Mouse (Mus musculus) embryo, embryonic 11 days (tissue): Measurements from ENCODE around the gene Tfap4.

Experiments
- DNase-seq: peaks from one replicate; pipeline ENCODE4 v3.0.0-alpha.2; 2015

The Tfap4 gene

DNA sequence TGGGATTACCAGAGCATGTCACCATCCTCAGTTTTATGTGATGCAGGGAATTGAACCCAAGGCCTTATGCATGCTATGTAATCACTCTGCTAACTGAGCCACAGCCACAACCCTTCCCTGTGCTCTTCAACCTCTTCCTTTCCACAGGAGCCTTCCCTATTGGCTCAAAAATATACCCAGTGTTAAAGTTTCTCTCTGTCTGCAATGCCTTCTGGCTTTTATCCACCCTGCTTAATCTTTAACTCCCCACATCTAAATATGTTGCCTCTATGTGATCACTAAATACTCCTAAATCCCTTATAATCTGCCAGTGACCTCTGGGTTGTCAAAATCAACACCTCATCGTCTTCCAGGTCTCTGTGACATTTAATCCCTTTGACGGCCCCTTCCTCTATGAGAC, 41.7 kb downstream of the Tfap4 start:
- DNase-seq, result no peak

DNA sequence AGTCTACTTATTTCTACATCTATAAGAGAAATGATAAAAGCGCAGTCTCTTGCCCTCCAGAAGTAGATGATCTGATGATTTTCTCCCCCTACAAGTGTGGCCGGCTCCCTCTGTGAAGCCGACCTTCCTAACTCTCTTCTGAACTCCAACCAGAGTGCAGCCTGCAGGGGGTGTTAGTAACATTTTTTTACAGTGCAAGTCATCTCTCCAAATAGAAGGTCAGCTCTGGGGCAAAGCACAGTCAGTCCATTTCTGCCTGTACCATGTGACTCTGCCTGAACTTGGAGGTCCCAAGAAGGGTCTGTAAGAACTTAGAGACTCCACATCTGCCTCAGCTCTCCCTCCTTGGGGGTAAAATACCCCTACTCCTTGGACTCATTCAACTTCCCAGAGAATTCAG, 45.3 kb downstream of the Tfap4 start:
- DNase-seq, result no peak

DNA sequence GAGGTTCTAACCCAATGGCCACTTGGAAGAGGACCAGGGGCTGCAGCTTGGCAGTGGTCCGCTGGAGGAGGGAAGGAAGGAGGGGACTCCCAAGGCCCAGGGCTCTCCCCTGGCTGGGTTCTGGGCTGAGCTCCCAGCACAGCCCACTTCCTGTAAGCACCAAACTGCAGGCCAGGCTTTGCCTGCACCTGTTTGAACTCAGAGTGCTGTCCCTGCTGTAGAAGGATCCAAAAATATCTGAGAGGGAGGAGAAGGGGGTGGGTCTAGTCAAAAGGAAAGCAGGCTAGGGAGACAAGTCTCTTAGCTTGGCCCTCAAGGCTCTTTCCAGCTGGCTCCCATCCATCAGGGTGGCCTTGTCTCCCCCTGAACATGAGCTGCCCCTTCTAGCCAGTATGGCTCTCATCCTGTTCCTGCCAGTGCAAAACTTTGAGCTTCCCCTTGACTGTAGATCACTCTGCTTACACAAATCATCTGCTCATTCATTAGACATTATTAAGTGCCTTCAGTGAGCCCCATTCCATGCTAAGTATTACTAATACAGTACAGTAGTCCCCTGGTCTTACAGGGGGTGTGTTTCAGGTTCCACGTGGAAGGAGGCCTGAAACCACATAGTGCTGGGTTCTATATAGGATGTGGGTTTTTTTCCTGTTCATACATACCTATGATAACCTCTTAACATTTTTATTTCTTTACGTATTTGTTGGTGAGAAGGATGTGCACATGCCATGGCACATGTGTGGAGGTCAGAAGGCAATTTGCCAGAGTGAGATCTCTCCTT, 46.8 kb downstream of the Tfap4 start:
- DNase-seq, result no peak

DNA sequence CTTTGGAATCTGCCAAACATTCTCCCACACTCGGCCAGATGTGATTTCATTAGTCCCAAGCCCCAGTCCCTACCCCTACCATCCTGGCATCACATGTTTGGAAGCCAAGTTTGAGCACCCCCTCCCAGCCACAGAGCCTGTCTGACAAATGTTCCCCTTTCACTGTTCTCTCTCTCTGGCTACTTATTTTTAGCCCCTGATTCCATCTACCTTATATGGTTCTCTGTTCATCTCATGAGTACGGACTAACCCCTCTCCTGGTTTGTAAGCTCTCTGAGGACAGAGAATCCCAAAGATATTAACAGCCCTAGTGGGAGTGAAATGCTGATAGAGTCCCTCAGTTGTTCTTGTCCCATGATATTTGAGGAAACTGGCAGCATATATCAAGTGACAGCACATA, 48.3 kb downstream of the Tfap4 start:
- no peak for DNase-seq

DNA sequence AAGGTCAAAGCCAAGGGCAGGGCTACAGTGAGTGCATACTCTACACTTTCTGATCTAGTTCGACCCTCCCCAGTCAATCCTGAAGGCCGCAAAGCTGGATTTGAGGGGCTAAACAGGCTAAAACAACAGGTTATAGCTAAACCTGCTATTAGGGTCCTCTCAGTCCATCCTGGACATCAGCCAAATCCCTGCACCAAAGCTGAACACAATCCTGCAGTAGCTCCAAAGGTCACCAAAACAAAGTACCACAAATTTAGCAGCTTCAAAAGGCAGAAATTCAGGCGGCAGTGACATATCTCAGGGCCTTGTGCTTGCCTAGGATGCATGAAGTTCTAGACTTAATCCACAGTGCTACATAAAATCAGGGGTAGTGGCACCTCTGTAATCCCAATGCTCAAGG, 53.5 kb downstream of the Tfap4 start:
- no peak for DNase-seq

DNA sequence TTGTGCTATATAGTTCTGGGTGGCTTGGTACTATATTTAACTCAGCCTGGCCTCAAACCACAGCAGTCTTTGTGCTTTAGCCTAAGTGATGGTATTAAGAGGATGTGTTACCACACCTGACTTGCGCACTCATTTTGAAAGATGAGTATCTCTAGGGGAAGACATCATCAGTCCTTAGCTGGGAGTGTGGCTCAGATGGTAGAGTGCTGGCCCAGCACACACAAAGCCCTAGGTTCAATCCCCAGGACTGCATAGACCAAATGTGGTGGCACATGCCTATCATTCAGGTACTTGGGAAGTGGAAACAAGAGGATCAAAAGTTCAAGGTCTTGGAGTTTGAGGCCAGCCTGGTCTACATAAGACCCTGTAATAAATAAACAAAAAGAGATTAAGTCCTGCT, 56.2 kb downstream of the Tfap4 start:
- no peak for DNase-seq

DNA sequence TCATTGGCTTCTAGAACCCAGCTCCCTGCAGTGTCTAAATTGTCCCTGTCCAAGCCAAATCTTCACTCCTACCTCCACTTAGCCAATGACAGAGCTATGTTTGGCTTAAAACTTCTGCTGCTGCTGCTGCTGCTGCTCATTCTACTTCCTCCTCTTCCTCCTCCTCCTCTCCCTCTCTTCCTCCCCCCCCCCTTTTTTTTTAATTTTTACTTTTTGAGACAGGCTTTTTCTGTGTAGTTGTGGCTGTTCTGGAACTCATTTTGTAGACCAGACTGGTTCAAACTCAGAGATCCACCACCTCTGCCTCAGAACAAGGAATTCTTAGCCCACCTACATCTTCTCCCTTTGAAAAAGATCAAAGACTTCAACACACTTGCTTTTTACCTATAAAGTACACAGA, 57.1 kb downstream of the Tfap4 start:
- no peak for DNase-seq

DNA sequence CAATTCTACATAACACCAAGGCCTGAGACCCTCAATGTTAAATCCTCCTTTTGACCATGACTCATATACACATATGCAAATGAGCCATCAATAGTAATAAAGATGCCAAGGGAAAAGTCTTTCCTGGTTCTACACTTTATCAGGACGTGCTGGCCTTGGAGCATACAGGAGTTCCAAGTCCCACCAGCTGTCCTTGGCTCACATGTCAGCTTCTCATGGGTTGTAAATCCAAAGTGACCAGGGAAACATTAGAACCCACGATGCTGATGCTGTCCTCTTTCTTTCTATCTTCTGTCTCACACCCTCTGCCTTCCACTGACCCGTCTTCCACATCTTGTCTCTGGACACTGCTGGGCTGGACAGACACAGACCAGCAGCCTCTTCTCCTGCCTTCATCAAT, 58.0 kb downstream of the Tfap4 start:
- DNase-seq, result no peak

DNA sequence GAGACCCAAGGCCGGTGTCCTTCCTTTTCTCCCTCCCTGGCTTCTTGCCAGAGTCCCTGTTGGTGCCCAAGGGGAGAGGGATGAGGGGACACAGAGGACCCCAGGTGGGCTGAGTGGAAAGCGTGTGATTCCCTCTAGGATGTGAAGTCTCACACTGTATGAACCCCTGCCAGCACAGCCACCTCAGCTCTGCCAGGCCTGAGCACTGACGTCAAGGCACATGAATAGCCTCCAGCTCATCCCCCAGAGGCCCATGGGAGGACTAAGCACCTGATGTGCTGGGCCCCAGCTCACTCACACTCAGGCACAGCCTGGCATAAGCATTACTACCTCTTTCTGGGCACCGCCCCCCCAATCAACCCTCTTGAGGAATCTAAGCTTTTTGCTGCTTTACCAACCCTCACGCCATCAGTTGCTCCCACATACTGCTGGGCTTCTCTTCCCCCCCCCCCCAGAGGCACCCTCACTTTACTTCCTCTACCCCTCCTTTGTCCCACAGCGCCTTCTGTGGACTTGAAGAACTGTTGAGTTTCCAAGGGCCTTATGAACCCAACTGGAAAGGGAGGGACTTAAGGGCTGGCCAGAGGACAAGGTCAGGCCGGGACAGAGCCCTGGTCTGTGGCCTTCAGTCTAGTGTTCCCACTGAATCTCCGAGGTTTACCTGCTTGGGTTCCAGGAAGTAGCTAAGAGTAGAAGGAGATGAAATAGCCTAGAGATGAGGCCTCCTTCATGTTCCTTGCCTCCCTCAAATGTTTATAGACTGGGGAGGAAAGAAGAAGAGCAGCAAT, 58.9 kb downstream of the Tfap4 start:
- no peak for DNase-seq

DNA sequence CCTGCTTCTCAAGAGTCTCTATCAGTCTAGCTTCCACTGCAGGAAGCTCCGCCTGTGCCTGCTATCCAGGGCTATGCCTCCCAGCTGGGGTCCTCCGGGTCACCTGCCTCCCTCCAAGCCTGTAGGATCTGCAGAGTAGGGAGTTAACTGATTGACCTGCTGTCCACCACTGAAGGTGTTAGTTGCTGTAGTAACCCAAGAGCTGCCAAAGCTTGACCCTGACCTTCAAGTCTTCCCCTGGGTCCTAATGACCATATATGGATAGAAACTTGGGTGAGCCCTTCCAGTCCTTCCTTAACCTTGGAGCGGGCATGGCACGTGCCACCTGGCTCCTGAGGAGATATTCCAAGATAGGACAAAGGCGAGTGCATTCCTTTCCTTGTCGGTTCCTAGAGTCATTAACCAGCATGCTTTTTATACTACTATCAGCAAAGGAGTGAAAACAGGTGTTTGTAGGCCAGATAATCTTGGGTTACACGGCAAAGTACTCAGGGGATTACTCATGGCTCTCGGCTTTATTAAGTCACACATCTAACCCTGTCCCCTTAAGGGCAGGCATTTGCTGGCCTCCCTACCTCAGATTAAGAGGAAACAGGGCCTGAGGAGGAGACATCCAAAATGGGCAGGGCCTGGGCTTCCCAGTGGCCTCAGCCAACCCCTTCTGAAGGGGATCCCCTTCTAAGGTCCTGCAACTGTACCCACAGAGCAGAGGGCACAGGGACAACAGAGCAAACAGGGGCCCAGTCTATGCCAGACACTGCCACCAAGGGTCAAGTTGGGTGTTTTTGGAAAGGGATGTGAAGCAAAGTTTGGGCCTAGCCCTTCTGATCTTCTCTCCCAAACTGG, 61.7 kb downstream of the Tfap4 start:
- no peak for DNase-seq

DNA sequence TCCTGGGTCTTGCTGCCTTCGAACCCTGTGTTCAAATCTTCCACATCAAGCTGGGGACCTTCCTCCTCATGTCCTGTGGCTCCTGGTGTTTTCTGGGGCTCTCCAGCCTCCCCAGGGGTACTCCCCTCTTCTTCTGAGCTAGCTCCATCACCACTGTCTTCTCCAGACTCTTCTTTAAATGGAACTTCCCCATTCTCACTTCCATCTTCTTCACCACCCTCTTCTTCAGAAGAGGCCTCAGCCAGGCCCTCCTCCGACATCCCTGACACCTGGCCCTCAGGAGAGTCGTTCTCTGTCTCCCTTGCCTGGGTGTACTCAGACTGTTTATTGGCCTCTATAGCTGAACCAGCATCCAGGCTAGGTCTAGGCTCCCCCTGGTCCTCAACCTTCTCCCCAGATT, 63.2 kb downstream of the Tfap4 start:
- DNase-seq, result no peak

DNA sequence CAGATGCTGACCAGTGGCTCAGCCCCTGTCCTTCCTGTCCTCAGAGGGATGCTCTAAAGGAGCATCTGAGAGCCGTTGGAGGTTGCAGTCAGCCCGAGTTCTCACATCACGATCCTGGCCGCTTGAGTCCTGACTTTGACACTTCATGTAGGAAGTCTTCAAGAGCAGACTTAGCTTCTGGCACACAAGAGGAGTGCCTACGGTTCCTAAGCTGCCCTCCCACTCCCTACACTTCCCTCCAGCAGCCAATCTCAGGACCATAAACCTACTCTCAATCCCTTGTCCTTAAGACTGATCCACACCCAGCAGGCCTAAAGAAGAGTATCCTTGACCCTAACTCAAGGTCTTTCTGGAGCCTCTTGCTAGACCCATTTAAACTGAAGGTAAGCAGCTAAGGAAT, 63.8 kb downstream of the Tfap4 start:
- DNase-seq, result no peak
